Mouse (Mus musculus): ENCODE results near the gene Slc35d1.

DNA sequence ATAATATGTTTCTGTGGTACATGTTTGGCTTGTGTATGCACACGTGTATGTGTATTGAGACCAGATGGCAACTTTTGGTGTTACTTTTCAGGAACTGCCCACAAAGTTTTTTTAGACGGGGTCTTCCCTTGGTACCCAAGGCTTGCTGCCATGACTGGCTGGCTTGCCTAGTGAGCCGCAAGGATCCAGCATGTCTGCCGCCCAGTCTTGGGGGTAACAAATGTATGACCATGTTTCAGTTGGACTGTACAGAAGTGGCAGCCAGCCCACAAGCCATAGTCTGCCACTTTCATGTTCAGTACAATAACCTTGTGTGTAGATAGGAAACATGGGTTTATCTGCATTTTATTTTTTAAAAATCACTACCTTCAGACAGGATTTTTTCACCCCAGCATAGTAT, 56.2 kb downstream of the Slc35d1 start:
- TF ChIP-seq CTCF (IDR thresholded peaks at IDR 0.05; ENCODE audit: borderline replicate concordance, extremely low read depth, insufficient read depth, insufficient read length) (no peak), POLR2A (IDR thresholded peaks at IDR 0.05; ENCODE audit: borderline replicate concordance, extremely low read depth, insufficient read depth, insufficient read length, poor library complexity, severe bottlenecking) (no peak)

All from brain, embryonic 14.5 days (tissue).